27 mouse cellular contexts compared by ENCODE assay signal in the genomic region with DNA sequence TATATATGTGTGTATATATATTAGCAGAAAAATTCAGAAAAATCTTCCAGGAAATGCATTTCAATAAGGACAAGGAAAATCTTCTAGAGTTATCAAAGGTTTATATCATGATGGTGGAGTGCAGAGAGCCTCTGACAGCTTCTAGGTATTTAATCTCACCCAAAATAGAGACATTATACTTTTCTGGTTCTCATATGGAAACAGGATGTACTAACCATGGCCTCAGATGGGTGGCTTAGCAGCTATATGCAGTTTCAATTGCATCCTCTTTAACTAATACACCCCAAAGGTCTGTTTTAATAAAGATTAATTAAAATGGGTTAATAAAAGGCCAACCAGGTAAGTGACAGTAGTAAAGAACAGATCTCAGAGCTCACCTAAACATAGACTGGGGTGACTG. TPM values are rescaled to one million over a fixed set of nuclear protein-coding genes. Genes with fewer than 3 reads are reported as not detected.
DNase-seq lines count a peak whose midpoint lies in the region; ATAC-seq lines count a peak whose summit lies in the region.
"Had no signal": no experiment of that assay in that cellular context is flagged by ENCODE, and none has a peak within 500 bp of the region (broad histone marks: within the 10 kb centered on the region; RNA-seq: fewer than 3 reads in every experiment).

No protein-coding gene starts in this region.

- no peaks in the 10 kb centered on the region for H3K36me3 ChIP-seq in neural tube, embryonic 15.5 days
- H3K36me3 ChIP-seq: embryonic facial prominence, embryonic 13.5 days; forebrain, embryonic 12.5 days; forebrain, embryonic 15.5 days; heart, embryonic 10.5 days; heart, embryonic 13.5 days; hindbrain, embryonic 12.5 days; hindbrain, embryonic 15.5 days had no signal

- H3K9me3 ChIP-seq in neural tube, embryonic 15.5 days (replicated peaks): no peaks in the 10 kb centered on the region
- H3K9me3 ChIP-seq: embryonic facial prominence, embryonic 13.5 days; forebrain, embryonic 12.5 days; forebrain, embryonic 15.5 days; heart, embryonic 10.5 days; heart, embryonic 13.5 days; hindbrain, embryonic 12.5 days; hindbrain, embryonic 15.5 days had no signal

- no peaks in the 10 kb centered on the region for H3K27me3 ChIP-seq in neural tube, embryonic 15.5 days (replicated peaks)
- H3K27me3 ChIP-seq: embryonic facial prominence, embryonic 13.5 days; forebrain, embryonic 12.5 days; forebrain, embryonic 15.5 days; heart, embryonic 13.5 days; hindbrain, embryonic 12.5 days; hindbrain, embryonic 15.5 days had no signal

- H3K27ac ChIP-seq in neural tube, embryonic 15.5 days (replicated peaks): no peak overlapping the region
- H3K27ac ChIP-seq: embryonic facial prominence, embryonic 13.5 days; forebrain, embryonic 12.5 days; forebrain, embryonic 15.5 days; heart, adult 2 months; heart, embryonic 10.5 days; heart, embryonic 13.5 days; hindbrain, embryonic 12.5 days; hindbrain, embryonic 15.5 days had no signal

- no peak overlapping the region for H3K4me3 ChIP-seq in neural tube, embryonic 15.5 days (replicated peaks)
- H3K4me3 ChIP-seq: embryonic facial prominence, embryonic 13.5 days; erythroblast, embryonic 14.5 days; forebrain, embryonic 12.5 days; forebrain, embryonic 15.5 days; heart, adult 2 months; heart, embryonic 10.5 days; heart, embryonic 13.5 days; hindbrain, embryonic 12.5 days; hindbrain, embryonic 15.5 days had no signal

- no peak overlapping the region for H3K9ac ChIP-seq in neural tube, embryonic 15.5 days (replicated peaks)
- H3K9ac ChIP-seq: embryonic facial prominence, embryonic 13.5 days; forebrain, embryonic 12.5 days; forebrain, embryonic 15.5 days; heart, embryonic 13.5 days; hindbrain, embryonic 12.5 days; hindbrain, embryonic 15.5 days had no signal

- no peaks in the 10 kb centered on the region for H3K4me1 ChIP-seq in neural tube, embryonic 15.5 days
- H3K4me1 ChIP-seq: embryonic facial prominence, embryonic 13.5 days; forebrain, embryonic 12.5 days; forebrain, embryonic 15.5 days; heart, embryonic 10.5 days; hindbrain, embryonic 12.5 days; hindbrain, embryonic 15.5 days had no signal

- H3K4me2 ChIP-seq in neural tube, embryonic 15.5 days: no peak overlapping the region
- H3K4me2 ChIP-seq: embryonic facial prominence, embryonic 13.5 days; forebrain, embryonic 12.5 days; forebrain, embryonic 15.5 days; heart, embryonic 13.5 days; hindbrain, embryonic 12.5 days; hindbrain, embryonic 15.5 days had no signal

- peak; percentile 24 for ATAC-seq in CD4-positive, CD25-positive, alpha-beta regulatory T cell, adult 4 months
- no peak for ATAC-seq in neural tube, embryonic 15.5 days (ENCODE audit: low FRiP score)
- ATAC-seq: forebrain, embryonic 15.5 days; intestine, embryonic 16.5 days had no signal

- peak; percentile 56 for DNase-seq in induced T-regulatory cell, adult 2 months (ENCODE audit: low read depth)
- DNase-seq in naive thymus-derived CD4-positive, alpha-beta T cell, adult 2 months (ENCODE audit: low read depth): peak; percentile 57
- no peak for DNase-seq in adrenal gland, adult 18-20 months (ENCODE audit: low spot score in 2 of 2)
- DNase-seq in layer of hippocampus, postnatal 25 days (ENCODE audit: extremely low spot score in 1 of 2, low spot score in 1 of 2): no peak
- DNase-seq: adrenal gland, adult 2 months; adrenal gland, postnatal 14 days; cerebellum, adult 11 months; cerebellum, adult 2 months; cerebellum, adult 9-11 months; cerebellum, postnatal 25 days; gastrocnemius, postnatal 10 days; gastrocnemius, postnatal 36 days; heart, adult 2 months had no signal

RNA-seq across cellular contexts. Expression of a gene that starts 3.6 kb away (rescaled TPM):
- 100 to 1,000 TPM; 218 to 281 TPM for polyA plus RNA-seq in CD4-positive, CD25-positive, alpha-beta regulatory T cell, adult 4 months (2017; shearing (Covaris generic))
- total RNA-seq in adrenal gland, adult 18-20 months (2021): 1 to 10 TPM in 1 of 2 experiments, under 1 TPM in 1; 0.60 to 1.4 TPM
- 0.04 and 4.3 TPM in 2 replicates for polyA plus RNA-seq in neural tube, embryonic 15.5 days (2015; fragmentation: Nextera tagmentation; extraction: Ambion mirVana)
- total RNA-seq in layer of hippocampus, postnatal 25 days (2021): under 1 TPM; 0.34 to 0.35 TPM
- total RNA-seq: granulocyte monocyte progenitor cell, adult 5-6 weeks; MEL had no signal
- polyA plus RNA-seq: adrenal gland, adult 2 months; C2C12; embryonic facial prominence, embryonic 13.5 days; forebrain, embryonic 12.5 days; forebrain, embryonic 15.5 days; heart, embryonic 10.5 days; hindbrain, embryonic 12.5 days had no signal

Comparison
In these comparisons a context has a peak if more than half of its experiments do, and no peak if none do; other contexts are left out.
1. DNase-seq: peak in induced T-regulatory cell, adult 2 months (single experiment) and naive thymus-derived CD4-positive, alpha-beta T cell, adult 2 months (single experiment); none in adrenal gland, adult 18-20 months (0 of 2) and layer of hippocampus, postnatal 25 days (0 of 2).